Mouse (Mus musculus) kidney, embryonic 14.5 days (tissue): ENCODE measurements around the gene Zim1. TPM values are rescaled to one million over a fixed set of nuclear protein-coding genes. Genes with fewer than 3 reads are reported as not detected.
A peak's percentile ranks its signal among the peaks of the same experiment; 100 is the strongest.

Source experiments
- ATAC-seq: fragments of 200-750 bp; cut with Nextera tagmentation; 2 replicates; pipeline ENCODE4 v1.8.0; 2017; ENCODE audit warnings: moderate number of reproducible peaks, mild to moderate bottlenecking, moderate TSS enrichment, moderate library complexity; ENCODE audit not compliant: low FRiP score, low TSS enrichment
- H3K27ac ChIP-seq: fragments of 300-500 bp; sonication (generic); 2 replicates; pipeline ENCODE4 v1.5.1; 2014; ENCODE audit warnings: low read depth, mild to moderate bottlenecking, low read length, moderate library complexity, mixed read lengths
- H3K27me3 ChIP-seq: fragments of 300-500 bp; sonication (generic); 2 replicates; pipeline ENCODE4 v1.6.1; 2014; ENCODE audit warnings: mild to moderate bottlenecking, low read length; ENCODE audit not compliant: control insufficient read depth, insufficient read depth
- H3K36me3 ChIP-seq: fragments of 300-500 bp; sonication (generic); 2 replicates; pipeline ENCODE4 v1.6.1; 2014; ENCODE audit warnings: low read length, mixed read lengths; ENCODE audit not compliant: control insufficient read depth, insufficient read depth
- H3K4me1 ChIP-seq: fragments of 300-500 bp; sonication (generic); 2 replicates; pipeline ENCODE4 v1.6.1; 2014; ENCODE audit warnings: low read length, mixed read lengths; ENCODE audit not compliant: control insufficient read depth, insufficient read depth
- H3K4me2 ChIP-seq: fragments of 300-500 bp; sonication (generic); replicated peaks from 2 replicates; pipeline ENCODE4 v1.6.1; 2014; ENCODE audit warnings: low read depth, mild to moderate bottlenecking, low read length
- H3K4me3 ChIP-seq: fragments of 300-500 bp; sonication (generic); 2 replicates; pipeline ENCODE4 v1.5.1; 2014; ENCODE audit warnings: mild to moderate bottlenecking, low read length
- H3K9ac ChIP-seq: fragments of 300-500 bp; sonication (generic); 2 replicates; pipeline ENCODE4 v1.6.1; 2014; ENCODE audit warnings: low read depth, mild to moderate bottlenecking, low read length, moderate library complexity
- H3K9me3 ChIP-seq: fragments of 300-500 bp; sonication (generic); 2 replicates; pipeline ENCODE4 v1.6.1; 2016; ENCODE audit warnings: low read length; ENCODE audit not compliant: control insufficient read depth
- WGBS: fragments of 180-500 bp; shearing (Covaris S2); extraction: QIAGEN DNeasy Blood & Tissue Kit; methylation state at CpG from one replicate; pipeline ENCODE4 v1.1.7; 2014; 5-methylcytosine and 5-hydroxymethylcytosine counted together
- polyA plus RNA-seq: library from polyadenylated mRNA; unstranded; fragments of >200 nt; fragmentation: Nextera tagmentation; extraction: Ambion mirVana; gene quantifications from 2 replicates; pipeline ENCODE4 v1.2.1, GENCODE M21; 2014

The Zim1 gene
- polyA plus RNA-seq, 1 experiment from 2014 or later = 4.7 TPM

- no peaks in the 10 kb centered on the region for H3K9me3 ChIP-seq
- no peak overlapping the region for H3K4me2 ChIP-seq
- no peaks in the 10 kb centered on the region for H3K27me3 ChIP-seq
- H3K9ac ChIP-seq = no peak overlapping the region
- no peaks in the 10 kb centered on the region for H3K36me3 ChIP-seq
- H3K4me1 ChIP-seq = no peaks in the 10 kb centered on the region
- ATAC-seq = no peak
- H3K4me3 ChIP-seq = no peak overlapping the region
- WGBS = 66% methylated on average over 7 of the region's 7 CpGs
- no peak overlapping the region for H3K27ac ChIP-seq
Measured at GRCm38 (mm10) chr7:6663430-6663829, 32.8 kb downstream of the Zim1 start.

DNA sequence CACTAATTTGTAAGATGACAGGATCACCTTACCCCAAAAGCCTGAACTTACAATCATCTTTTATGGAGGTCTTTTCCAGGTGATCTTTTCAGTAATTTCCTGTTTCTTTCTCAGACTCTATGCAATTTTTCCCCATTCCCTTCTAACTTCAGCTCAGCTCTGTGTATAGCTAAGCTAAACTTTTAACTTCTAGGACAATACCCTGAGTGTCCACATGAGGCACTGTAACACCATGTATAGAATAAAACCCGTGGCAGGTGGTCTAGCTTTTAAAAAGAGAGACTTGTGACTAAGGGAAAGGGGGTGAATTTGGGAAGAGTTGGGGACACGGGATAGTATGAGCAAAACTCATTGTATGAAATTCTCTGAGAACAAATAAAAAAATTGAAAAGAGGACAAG lies 36.6 kb downstream of the Zim1 start:
- Histone ChIP-seq H3K27ac (no peak overlapping the region), H3K9me3 (no peaks in the 10 kb centered on the region), H3K9ac (no peak overlapping the region), H3K36me3 (no peaks in the 10 kb centered on the region), H3K4me1 (no peaks in the 10 kb centered on the region), H3K4me3 (no peak overlapping the region), H3K27me3 (no peaks in the 10 kb centered on the region), H3K4me2 (no peak overlapping the region)
- peak; percentile 50; the same call in 1 of the 2 replicates for ATAC-seq
- 27% methylated on average over 2 of the region's 2 CpGs for WGBS

GRCm38 (mm10) chr7:6658606-6659005 lies 37.6 kb downstream of the Zim1 start:
- Histone ChIP-seq H3K9ac (no peak overlapping the region), H3K27me3 (no peaks in the 10 kb centered on the region), H3K36me3 (no peaks in the 10 kb centered on the region), H3K4me3 (no peak overlapping the region), H3K27ac (no peak overlapping the region), H3K9me3 (no peaks in the 10 kb centered on the region), H3K4me1 (no peaks in the 10 kb centered on the region), H3K4me2 (no peak overlapping the region)
- ATAC-seq = no peak
- WGBS = 85% methylated on average over 7 of the region's 7 CpGs

DNA sequence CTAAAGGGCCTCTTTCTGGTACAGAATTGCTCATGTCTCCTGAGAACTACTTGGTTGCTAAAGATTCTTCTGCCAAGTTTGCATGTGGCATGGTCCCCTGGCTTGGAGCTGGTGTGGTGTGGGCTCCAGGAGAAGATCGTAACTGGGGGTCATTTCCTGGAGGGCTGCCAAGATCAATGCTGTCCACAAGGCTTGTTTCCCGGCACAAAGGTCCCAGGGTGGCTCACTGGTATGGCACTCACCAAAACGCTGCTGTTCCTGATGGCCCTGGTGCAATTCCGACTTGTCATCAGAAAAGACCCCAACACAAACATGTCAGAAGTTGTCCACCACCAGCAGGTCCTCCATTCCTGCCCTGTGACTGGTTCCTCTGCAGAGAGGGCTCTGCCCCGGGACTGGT lies 44.1 kb downstream of the Zim1 start:
- H3K36me3 ChIP-seq = no peaks in the 10 kb centered on the region
- H3K9me3 ChIP-seq = no peaks in the 10 kb centered on the region
- H3K4me3 ChIP-seq = no peak overlapping the region
- H3K4me2 ChIP-seq = no peak overlapping the region
- H3K4me1 ChIP-seq = no peaks in the 10 kb centered on the region
- no peak for ATAC-seq
- no peak overlapping the region for H3K27ac ChIP-seq
- no peak overlapping the region for H3K9ac ChIP-seq
- WGBS = 70% methylated on average over 5 of the region's 5 CpGs
- no peaks in the 10 kb centered on the region for H3K27me3 ChIP-seq

- Histone ChIP-seq H3K9me3 (no peaks in the 10 kb centered on the region), H3K27me3 (no peaks in the 10 kb centered on the region), H3K27ac (no peak overlapping the region), H3K4me2 (no peak overlapping the region), H3K4me3 (no peak overlapping the region), H3K4me1 (no peaks in the 10 kb centered on the region), H3K9ac (no peak overlapping the region), H3K36me3 (no peaks in the 10 kb centered on the region)
- 68% methylated on average over 7 of the region's 7 CpGs for WGBS
- ATAC-seq = no peak
Measured at GRCm38 (mm10) chr7:6651221-6651620, 45.0 kb downstream of the Zim1 start.

- no peak overlapping the region for H3K9ac ChIP-seq
- 92% methylated on average over 9 of the region's 9 CpGs for WGBS
Measured at GRCm38 (mm10) chr7:6650526-6650925, 45.7 kb downstream of the Zim1 start.

DNA sequence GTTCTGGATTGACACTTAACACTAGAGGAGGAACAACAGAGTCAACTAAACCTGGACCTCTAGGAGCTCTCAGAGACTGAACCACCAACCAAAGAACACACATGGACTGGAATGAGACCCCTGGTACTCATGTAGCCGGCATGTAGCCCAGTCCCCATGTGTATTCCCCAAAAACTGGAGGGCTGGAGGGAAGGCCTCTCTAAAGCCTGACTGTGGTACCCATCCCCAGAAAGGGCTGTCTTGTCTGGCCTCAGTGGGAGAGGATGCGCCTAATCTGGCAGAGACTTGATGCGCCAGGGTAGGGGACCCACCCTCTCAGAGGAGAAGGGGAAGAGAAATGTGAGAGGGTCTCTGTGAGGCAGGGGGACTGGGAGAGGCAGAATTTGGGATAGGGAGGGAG lies 50.4 kb downstream of the Zim1 start:
- H3K4me2 ChIP-seq = no peak overlapping the region
- no peak for ATAC-seq
- H3K4me1 ChIP-seq = no peaks in the 10 kb centered on the region
- 96% methylated on average over 2 of the region's 3 CpGs for WGBS
- H3K36me3 ChIP-seq = no peaks in the 10 kb centered on the region
- H3K9ac ChIP-seq = no peak overlapping the region
- H3K27me3 ChIP-seq = no peaks in the 10 kb centered on the region
- no peaks in the 10 kb centered on the region for H3K9me3 ChIP-seq
- H3K27ac ChIP-seq = no peak overlapping the region
- H3K4me3 ChIP-seq = no peak overlapping the region

More at GRCm38 (mm10) chr7:6650526-6650925, 45.7 kb downstream of the Zim1 start:
- Histone ChIP-seq H3K4me3 (no peak overlapping the region), H3K4me1 (no peaks in the 10 kb centered on the region), H3K27me3 (no peaks in the 10 kb centered on the region), H3K4me2 (no peak overlapping the region), H3K27ac (no peak overlapping the region), H3K36me3 (no peaks in the 10 kb centered on the region), H3K9me3 (no peaks in the 10 kb centered on the region)
- no peak for ATAC-seq

- Histone ChIP-seq H3K9me3 (peaks cover 3% of the 10 kb centered on the region; the same call in 1 of the 2 replicates), H3K4me3 (no peak overlapping the region), H3K27me3 (no peaks in the 10 kb centered on the region), H3K4me1 (no peaks in the 10 kb centered on the region), H3K9ac (no peak overlapping the region), H3K27ac (no peak overlapping the region), H3K36me3 (no peaks in the 10 kb centered on the region), H3K4me2 (no peak overlapping the region)
- ATAC-seq = no peak
- 97% methylated on average over 4 of the region's 4 CpGs for WGBS
Measured at GRCm38 (mm10) chr7:6638076-6638475, 58.2 kb downstream of the Zim1 start.

- 95% methylated on average over 4 of the region's 4 CpGs for WGBS
Measured at GRCm38 (mm10) chr7:6636741-6637140, 59.5 kb downstream of the Zim1 start.

More at GRCm38 (mm10) chr7:6636741-6637140, 59.5 kb downstream of the Zim1 start:
- Histone ChIP-seq H3K4me2 (no peak overlapping the region), H3K4me1 (no peaks in the 10 kb centered on the region), H3K27me3 (no peaks in the 10 kb centered on the region), H3K27ac (no peak overlapping the region), H3K9me3 (peaks cover 3% of the 10 kb centered on the region; the same call in 1 of the 2 replicates), H3K36me3 (no peaks in the 10 kb centered on the region), H3K9ac (no peak overlapping the region), H3K4me3 (no peak overlapping the region)
- no peak for ATAC-seq
